Mouse (Mus musculus) brain, embryonic 14.5 days (tissue): ENCODE results near the gene Col5a1. TPM values are rescaled to one million over a fixed set of nuclear protein-coding genes. Genes with fewer than 3 reads are reported as not detected.

Experiments
- DNase-seq: peaks from one replicate; pipeline ENCODE4 v3.0.0-alpha.2; 2011; ENCODE audit warnings: low read depth
- CTCF ChIP-seq: fragments of 200-500 bp; IDR thresholded peaks from 2 replicates; pipeline ENCODE4 v1.5.1; 2012; ENCODE audit warnings: inconsistent platforms, mild to moderate bottlenecking, moderate library complexity, borderline replicate concordance; ENCODE audit not compliant: insufficient read depth, insufficient read length; ENCODE audit errors: extremely low read depth
- POLR2A ChIP-seq: fragments of 200-500 bp; IDR thresholded peaks from 2 replicates; pipeline ENCODE4 v1.6.1; 2012; ENCODE audit warnings: mild to moderate bottlenecking, inconsistent platforms, borderline replicate concordance; ENCODE audit not compliant: poor library complexity, insufficient read depth, insufficient read length, severe bottlenecking; ENCODE audit errors: extremely low read depth
- polyA plus RNA-seq: library from polyadenylated mRNA; depleted of rRNA; stranded (reverse); fragments of >200 nt; gene quantifications from 2 replicates; pipeline ENCODE4 v1.2.3, GENCODE M21; 2012

Gene Col5a1
- polyA plus RNA-seq, 1 experiment = 29.8 TPM

- DNase-seq = no peak
- no peak for TF ChIP-seq CTCF
- TF ChIP-seq POLR2A = no peak
These were observed 100.5 kb downstream of the Col5a1 start for GRCm38 (mm10) chr2:27986751-27987150.

- no peak for DNase-seq
- TF ChIP-seq CTCF (no peak), POLR2A (no peak)
These were observed 104.4 kb downstream of the Col5a1 start for GRCm38 (mm10) chr2:27990430-27991211.

DNA sequence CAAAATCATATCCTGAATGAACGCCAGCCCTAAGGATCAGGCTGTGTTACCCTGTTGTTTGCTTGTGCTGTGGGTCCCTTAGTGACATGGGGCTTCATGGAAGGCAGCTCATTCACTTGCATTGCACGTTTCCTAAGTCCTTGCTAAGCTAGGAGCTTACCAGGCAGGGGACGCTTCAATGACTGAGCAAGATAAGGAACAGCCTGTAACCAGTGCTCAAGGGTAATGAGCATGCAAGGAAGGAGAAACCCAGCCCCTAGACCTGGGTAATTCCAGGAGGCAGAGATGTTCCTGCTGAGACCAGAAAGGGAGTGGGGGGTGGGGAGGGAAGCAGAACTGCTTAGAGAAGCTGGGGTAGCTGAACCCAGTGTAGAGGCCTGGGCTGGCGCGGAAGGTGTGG is 107.2 kb downstream of the Col5a1 start:
- peak; percentile 80 for DNase-seq
- TF ChIP-seq POLR2A (no peak), CTCF (no peak)

GRCm38 (mm10) chr2:27999996-28000583 is 113.9 kb downstream of the Col5a1 start:
- TF ChIP-seq POLR2A (no peak), CTCF (no peak)
- no peak for DNase-seq

DNA sequence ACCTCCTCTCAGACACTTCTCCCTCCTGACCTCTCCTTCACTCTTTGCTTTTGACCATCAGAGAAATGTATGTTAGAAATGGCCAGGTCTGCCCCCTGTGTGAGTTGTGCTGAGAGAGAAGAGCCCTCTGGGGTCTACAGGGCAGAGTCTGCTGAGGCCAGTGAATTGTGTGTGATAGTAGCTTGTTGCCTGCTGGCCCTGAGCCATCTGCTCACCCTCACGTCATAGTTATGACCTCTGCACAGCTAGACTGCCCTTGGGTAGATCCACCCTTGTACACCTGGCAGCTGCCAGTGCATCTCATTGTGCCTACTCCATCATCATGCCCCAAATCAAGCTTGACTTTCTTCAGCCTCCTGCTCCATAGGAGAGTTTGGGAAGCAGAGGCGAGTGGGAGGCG is 114.4 kb downstream of the Col5a1 start:
- no peak for TF ChIP-seq CTCF
- no peak for TF ChIP-seq POLR2A
- no peak for DNase-seq

- TF ChIP-seq CTCF = no peak
- TF ChIP-seq POLR2A = no peak
- peak; percentile 76 for DNase-seq
These were observed 115.0 kb downstream of the Col5a1 start for GRCm38 (mm10) chr2:28001206-28001605.

DNA sequence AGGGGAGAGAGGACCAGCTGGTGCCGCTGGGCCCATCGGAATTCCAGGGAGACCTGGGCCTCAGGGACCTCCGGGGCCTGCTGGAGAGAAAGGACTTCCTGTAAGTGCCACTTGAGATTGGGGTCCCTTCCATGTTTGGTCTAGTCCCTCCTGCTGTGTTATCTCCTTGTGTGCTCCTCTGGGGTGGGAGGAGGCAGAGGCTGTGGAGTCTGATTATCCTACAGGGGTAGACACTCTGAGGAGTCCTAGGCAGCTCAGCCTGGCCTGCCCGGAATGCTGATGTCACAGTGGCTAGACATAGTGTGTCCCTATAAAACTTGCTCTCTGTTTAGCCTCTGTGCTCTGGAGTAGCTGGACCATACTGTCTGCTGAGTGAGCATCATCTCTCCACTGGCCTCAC is 119.0 kb downstream of the Col5a1 start:
- DNase-seq = no peak
- TF ChIP-seq POLR2A (no peak), CTCF (no peak)

- TF ChIP-seq CTCF = no peak
- no peak for TF ChIP-seq POLR2A
- DNase-seq = peak; percentile 71
These were observed 122.0 kb downstream of the Col5a1 start for GRCm38 (mm10) chr2:28008261-28008660.

DNA sequence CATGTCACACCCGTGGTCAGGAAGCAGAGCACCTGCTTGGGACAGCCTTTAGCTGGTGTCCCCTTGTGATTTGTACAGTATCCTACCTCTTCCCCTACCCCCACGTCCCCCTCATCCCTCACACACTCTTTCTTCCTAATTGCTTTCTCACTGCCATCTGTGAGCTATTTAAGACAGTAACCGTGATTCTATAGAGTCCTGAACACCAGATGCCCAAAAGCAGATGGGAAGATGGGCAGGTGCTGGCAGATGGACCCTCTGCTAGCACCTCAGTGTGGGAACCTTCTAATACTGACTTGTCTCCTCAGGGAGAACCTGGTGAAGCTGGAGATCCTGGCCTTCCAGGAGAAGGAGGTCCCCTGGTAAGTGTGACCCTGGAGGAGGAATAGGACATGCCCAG is 126.1 kb downstream of the Col5a1 start:
- DNase-seq = peak; percentile 60
- TF ChIP-seq POLR2A (no peak), CTCF (no peak)

GRCm38 (mm10) chr2:28014778-28015177 is 128.6 kb downstream of the Col5a1 start:
- TF ChIP-seq POLR2A = no peak
- no peak for TF ChIP-seq CTCF
- no peak for DNase-seq

DNA sequence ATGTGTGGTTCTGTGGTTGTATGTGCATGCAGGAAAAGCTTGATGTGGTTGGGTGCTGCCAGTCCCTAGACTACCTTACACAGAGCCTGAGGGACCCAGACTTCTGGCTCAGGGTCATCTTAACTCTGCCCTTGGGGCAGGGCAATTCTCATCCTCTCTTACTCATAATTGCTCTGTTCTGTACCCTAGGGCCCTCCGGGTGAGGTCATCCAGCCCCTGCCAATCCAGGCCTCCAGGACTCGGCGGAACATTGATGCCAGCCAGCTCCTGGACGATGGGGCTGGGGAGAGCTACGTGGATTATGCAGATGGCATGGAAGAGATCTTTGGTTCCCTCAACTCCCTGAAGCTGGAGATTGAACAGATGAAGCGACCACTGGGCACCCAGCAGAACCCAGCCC is 138.2 kb downstream of the Col5a1 start:
- TF ChIP-seq CTCF (no peak), POLR2A (no peak)

GRCm38 (mm10) chr2:28025776-28026175 is 139.6 kb downstream of the Col5a1 start:
- peak; percentile 43 for DNase-seq
- no peak for TF ChIP-seq CTCF
- TF ChIP-seq POLR2A = no peak

More for the DNA sequence above, 138.2 kb downstream of the Col5a1 start:
- no peak for DNase-seq

- DNase-seq = no peak
- no peak for TF ChIP-seq POLR2A
- no peak for TF ChIP-seq CTCF
These were observed 145.6 kb downstream of the Col5a1 start for GRCm38 (mm10) chr2:28031860-28032259.
